Mouse (Mus musculus) lung, postnatal 0 days (tissue): Measurements from ENCODE around the gene Armh3.

Experiments used
- CTCF ChIP-seq: IDR thresholded peaks from 2 replicates; pipeline ENCODE4 v1.5.1; 2016; ENCODE audit warnings: antibody characterized with exemption, mild to moderate bottlenecking
- EP300 ChIP-seq: IDR thresholded peaks from 2 replicates; pipeline ENCODE4 v1.6.1; 2016; ENCODE audit warnings: antibody characterized with exemption, mild to moderate bottlenecking, control low read depth

GRCm38 (mm10) chr19:45775486-45775885, 222.8 kb downstream of the Armh3 start:
- TF ChIP-seq CTCF (no peak), EP300 (no peak)
